In genomic region chr5:3345540-3345939, GRCm38 (mm10) we compare ENCODE assay signal across 8 mouse cellular contexts. TPM values are rescaled to one million over a fixed set of nuclear protein-coding genes. Genes with fewer than 3 reads are reported as not detected.
DNase-seq lines count a peak whose midpoint lies in the region; ATAC-seq and TF ChIP-seq lines count a peak whose summit lies in the region.
"Not testable (repeated sequence)": the region's sequence is repeated elsewhere in the genome, so short reads cannot be mapped to it uniquely, and the experiment has no call there.

No protein-coding gene starts in this region.

- H3K79me2 ChIP-seq in CH12.LX (replicated peaks; ENCODE audit: control insufficient read depth, extremely low read depth, insufficient read depth, poor library complexity, severe bottlenecking): peaks cover 68% of the 10 kb centered on the region

- not testable (repeated sequence) for TF ChIP-seq CTCF in CH12.LX (conservative IDR thresholded peaks at IDR 0.05 in 1 of 2, IDR thresholded peaks at IDR 0.05 in 1 of 2; ENCODE audit: low read depth in 2 of 2, low read length in 2 of 2); kidney, adult 2 months (conservative IDR thresholded peaks at IDR 0.05; ENCODE audit: insufficient read depth, insufficient read length, low read depth, low read length); liver, embryonic 14.5 days (IDR thresholded peaks at IDR 0.05; ENCODE audit: low read depth)

- in situ Hi-C loops in CH12.LX (cut with MboI; ENCODE audit: low pct_ligation_motif_present, low pct_unique_long_range_greater_than_20kb, low sequenced_read_pairs): loop anchor here (10.0 kb wide), 1 partner anchor 149 kb away; no protein-coding TSS in a partner anchor

- peak overlapping the region; percentile 34; the same call in 1 of the 2 replicates for H3K27ac ChIP-seq in CH12.LX (ENCODE audit: insufficient read depth, low read depth)
- not testable (repeated sequence) for H3K27ac ChIP-seq in forebrain, embryonic 14.5 days (ENCODE audit: low read depth, low read length); hindbrain, embryonic 13.5 days; kidney, adult 2 months (ENCODE audit: insufficient read depth, low read depth, low read length); liver, embryonic 14.5 days; lung, embryonic 16.5 days (ENCODE audit: low read length); neural tube, embryonic 12.5 days

- H3K9ac ChIP-seq in CH12.LX (ENCODE audit: insufficient read depth, low read depth): peak overlapping the region; percentile 89
- not testable (repeated sequence) for H3K9ac ChIP-seq in forebrain, embryonic 14.5 days (ENCODE audit: low read length); hindbrain, embryonic 13.5 days; liver, embryonic 14.5 days (replicated peaks); lung, embryonic 16.5 days (ENCODE audit: low read length); neural tube, embryonic 12.5 days

- not testable (repeated sequence) for H3K9me3 ChIP-seq in CH12.LX (replicated peaks; ENCODE audit: low read length); forebrain, embryonic 14.5 days (replicated peaks; ENCODE audit: control insufficient read depth, low read length); hindbrain, embryonic 13.5 days; liver, embryonic 14.5 days (ENCODE audit: control insufficient read depth, low read length); lung, embryonic 16.5 days (ENCODE audit: control insufficient read depth, low read length); neural tube, embryonic 12.5 days

- peak overlapping the region; percentile 48 to 100 (median 59) for H3K4me3 ChIP-seq in CH12.LX (replicated peaks in 1 of 3; ENCODE audit: low read depth in 2 of 3, low read length in 2 of 3, poor library complexity in 1 of 3)
- H3K4me3 ChIP-seq in forebrain, embryonic 14.5 days (ENCODE audit: low read depth, low read length); hindbrain, embryonic 13.5 days; kidney, adult 2 months (ENCODE audit: insufficient read depth, low read depth, low read length); liver, embryonic 14.5 days (ENCODE audit: insufficient read depth in 1 of 2, low read depth in 2 of 2, low read length in 2 of 2); lung, embryonic 16.5 days (ENCODE audit: low read length); neural tube, embryonic 12.5 days: not testable (repeated sequence)

- TF ChIP-seq POLR2A in CH12.LX (IDR thresholded peaks at IDR 0.05; ENCODE audit: low read depth, low read length); kidney, adult 2 months (IDR thresholded peaks at IDR 0.05; ENCODE audit: low read depth, low read length): not testable (repeated sequence)

- not testable (repeated sequence) for ATAC-seq in forebrain, embryonic 14.5 days; hindbrain, embryonic 13.5 days (ENCODE audit: low FRiP score); liver, embryonic 14.5 days (ENCODE audit: insufficient read depth); lung, embryonic 16.5 days (ENCODE audit: low read depth); neural tube, embryonic 12.5 days (ENCODE audit: low FRiP score, low read depth)

- TF ChIP-seq RAD21 in CH12.LX (IDR thresholded peaks at IDR 0.05; ENCODE audit: low read depth, low read length): not testable (repeated sequence)

- WGBS in forebrain, embryonic 14.5 days: 73% methylated on average over 4 of the region's 4 CpGs
- 38% methylated on average over 4 of the region's 4 CpGs for WGBS in hindbrain, embryonic 13.5 days
- WGBS in kidney, adult 2 months: 31% methylated on average over 4 of the region's 4 CpGs
- 66% methylated on average over 4 of the region's 4 CpGs for WGBS in liver, embryonic 14.5 days (ENCODE audit: insufficient replicate concordance)
- WGBS in lung, embryonic 16.5 days: 25% methylated on average over 4 of the region's 4 CpGs
- WGBS in neural tube, embryonic 12.5 days: 49% methylated on average over 4 of the region's 4 CpGs

- not testable (repeated sequence) for H3K27me3 ChIP-seq in CH12.LX (replicated peaks); forebrain, embryonic 14.5 days (replicated peaks; ENCODE audit: control insufficient read depth, insufficient read depth, low read length); kidney, adult 2 months (replicated peaks; ENCODE audit: control insufficient read depth, insufficient read depth, low read length); liver, embryonic 14.5 days (ENCODE audit: control insufficient read depth, insufficient read depth, low read length); lung, embryonic 16.5 days (ENCODE audit: control insufficient read depth, insufficient read depth, low read depth, low read length)
- H3K27me3 ChIP-seq in hindbrain, embryonic 13.5 days: peaks cover 37% of the 10 kb centered on the region
- H3K27me3 ChIP-seq in neural tube, embryonic 12.5 days (replicated peaks): peaks cover 27% of the 10 kb centered on the region

- DNase-seq in CH12.LX (ENCODE audit: extremely low read depth); forebrain, embryonic 14.5 days (ENCODE audit: low spot score); liver, embryonic 14.5 days (ENCODE audit: low read depth in 3 of 3, low spot score in 3 of 3): not testable (repeated sequence)
- peak; percentile 39 for DNase-seq in R1 (ENCODE audit: low read depth, low spot score)
- DNase-seq in kidney, adult 2 months: peak; percentile 38

- not testable (repeated sequence) for TF ChIP-seq EP300 in CH12.LX (IDR thresholded peaks at IDR 0.05; ENCODE audit: low read length); liver, embryonic 14.5 days (IDR thresholded peaks at IDR 0.05; ENCODE audit: low read depth)

- H3K36me3 ChIP-seq in CH12.LX (replicated peaks in 1 of 2; ENCODE audit: control insufficient read depth in 1 of 2, insufficient read depth in 1 of 2, low read length in 1 of 2); forebrain, embryonic 14.5 days (ENCODE audit: control insufficient read depth, insufficient read depth, low read length); hindbrain, embryonic 13.5 days; kidney, adult 2 months (ENCODE audit: control insufficient read depth, insufficient read depth, low read length); liver, embryonic 14.5 days (replicated peaks; ENCODE audit: control insufficient read depth, insufficient read depth, low read depth); lung, embryonic 16.5 days (ENCODE audit: control insufficient read depth, insufficient read depth, low read length); neural tube, embryonic 12.5 days: not testable (repeated sequence)

- H3K4me2 ChIP-seq in CH12.LX (ENCODE audit: insufficient read depth, low read depth, poor library complexity, severe bottlenecking): peak overlapping the region; percentile 81
- peak overlapping the region; percentile 96; the same call in 1 of the 2 replicates for H3K4me2 ChIP-seq in forebrain, embryonic 14.5 days (ENCODE audit: low read length)
- H3K4me2 ChIP-seq in hindbrain, embryonic 13.5 days: 0 out of 2 replicates have a peak overlapping the region, but pooled peaks have one; percentile 13
- H3K4me2 ChIP-seq in liver, embryonic 14.5 days (ENCODE audit: low read depth): peak overlapping the region; percentile 88
- H3K4me2 ChIP-seq in lung, embryonic 16.5 days (ENCODE audit: low read depth, low read length): peak overlapping the region; percentile 90; the same call in 1 of the 2 replicates
- H3K4me2 ChIP-seq in neural tube, embryonic 12.5 days (replicated peaks): peak overlapping the region; percentile 96; the same call in 1 of the 2 replicates

- dilution Hi-C loops in CH12.LX (cut with MboI; ENCODE audit: extremely low pct_ligation_motif_present, extremely low pct_unique_long_range_greater_than_20kb, low sequenced_read_pairs): not testable (repeated sequence)

- H3K4me1 ChIP-seq in CH12.LX (ENCODE audit: control insufficient read depth in 1 of 2, insufficient read depth in 2 of 2): peaks cover 2 to 23% of the 10 kb centered on the region in 2 experiments; a peak in 3 of 4 replicates
- not testable (repeated sequence) for H3K4me1 ChIP-seq in forebrain, embryonic 14.5 days (ENCODE audit: control insufficient read depth, insufficient read depth, low read length); kidney, adult 2 months (ENCODE audit: control insufficient read depth, insufficient read depth, low read length); liver, embryonic 14.5 days (replicated peaks; ENCODE audit: control insufficient read depth in 2 of 2, insufficient read depth in 2 of 2, low read length in 1 of 2); lung, embryonic 16.5 days (replicated peaks; ENCODE audit: control insufficient read depth, insufficient read depth, low read length)
- peaks cover 32% of the 10 kb centered on the region for H3K4me1 ChIP-seq in hindbrain, embryonic 13.5 days (replicated peaks)
- peaks cover 18% of the 10 kb centered on the region for H3K4me1 ChIP-seq in neural tube, embryonic 12.5 days

TF ChIP-seq in CH12.LX, 34 proteins besides CTCF, POLR2A, EP300 and RAD21 (continues in another document):
- 0 out of 2 replicates have a peak, but pooled peaks have one; percentile 2 for TF ChIP-seq IRF4 (IDR thresholded peaks at IDR 0.05; ENCODE audit: low read depth, low read length)

RNA-seq across cellular contexts. Expression of gene Cdk6, which starts 4.3 kb away (rescaled TPM):
- total RNA-seq in CH12.LX (2012; rRNA removed) (141 and 171 TPM in 2 replicates), CH12.LX (2014; rRNA removed) (34.7 and 40.4 TPM in 2 replicates)
- 45.2 and 50.8 TPM in 2 replicates for polyA plus RNA-seq in CH12.LX (2012; ENCODE audit: insufficient read length, low read depth)
- 17.2 and 23.5 TPM in 2 replicates for polyA plus RNA-seq in forebrain, embryonic 14.5 days (2014; fragmentation: Nextera tagmentation; extraction: Ambion mirVana)
- polyA plus RNA-seq in hindbrain, embryonic 13.5 days (2015; fragmentation: Nextera tagmentation; extraction: Ambion mirVana): 11.8 and 12.3 TPM in 2 replicates
- 6.0 and 7.8 TPM in 2 replicates for polyA plus RNA-seq in kidney, adult 2 months (2012; rRNA removed)
- 5.7 and 8.6 TPM in 2 replicates for polyA plus RNA-seq in liver, embryonic 14.5 days (2012; rRNA removed)
- 13.9 and 15.5 TPM in 2 replicates for polyA plus RNA-seq in liver, embryonic 14.5 days (2014; fragmentation: Nextera tagmentation; extraction: Ambion mirVana)
- polyA plus RNA-seq in lung, embryonic 16.5 days (2015; fragmentation: Nextera tagmentation; extraction: Ambion mirVana): 33.7 and 36.7 TPM in 2 replicates
- polyA plus RNA-seq in neural tube, embryonic 12.5 days (2016; fragmentation: Nextera tagmentation; extraction: Ambion mirVana): 18.5 and 27.5 TPM in 2 replicates

Comparison
In these comparisons a context has a peak if more than half of its experiments do, and no peak if none do; other contexts are left out.
1. H3K4me2 ChIP-seq: peak in every context shown above with its lines; median percentile 96 in forebrain, embryonic 14.5 days; 96 in neural tube, embryonic 12.5 days; 90 in lung, embryonic 16.5 days; 88 in liver, embryonic 14.5 days; 81 in CH12.LX; 13 in hindbrain, embryonic 13.5 days.